Mouse (Mus musculus): ENCODE measurements around the gene Pick1. TPM values are rescaled to one million over a fixed set of nuclear protein-coding genes. Genes with fewer than 3 reads are reported as not detected.

Pick1 gene
- polyA plus RNA-seq, 1 experiment from 2014 or later: 83.8 TPM

DNA sequence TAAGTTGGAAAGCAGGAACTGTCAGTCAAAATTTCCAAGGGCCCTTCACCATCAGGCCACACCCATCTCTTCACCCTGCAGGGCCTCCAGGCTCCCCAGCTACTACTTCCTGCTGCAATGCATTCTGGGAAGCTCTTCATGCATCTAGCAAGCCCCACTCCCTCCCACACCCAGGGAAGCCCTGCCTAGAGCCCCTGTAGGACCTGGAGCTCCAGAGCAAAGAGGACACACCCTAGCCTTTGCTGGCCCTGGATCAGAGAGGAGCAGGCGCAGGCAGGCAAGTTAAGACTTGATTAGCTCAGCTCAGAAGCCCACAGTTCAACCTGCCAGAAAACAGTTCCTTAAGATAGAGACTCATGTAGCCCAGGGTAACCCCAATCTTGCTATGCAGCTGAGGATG lies 52.4 kb downstream of the Pick1 start:
- H3K27ac ChIP-seq: no peak overlapping the region

GRCm38 (mm10) chr15:79282434-79282833 lies 53.5 kb downstream of the Pick1 start:
- H3K27me3 ChIP-seq: no peaks in the 10 kb centered on the region
- H3K27ac ChIP-seq: no peak overlapping the region
- ATAC-seq (ENCODE audit: low FRiP score): no peak
- H3K36me3 ChIP-seq: peaks cover 13% of the 10 kb centered on the region
- no peak overlapping the region for H3K9ac ChIP-seq
- H3K4me3 ChIP-seq: no peak overlapping the region
- no peak overlapping the region for H3K4me2 ChIP-seq
- no peaks in the 10 kb centered on the region for H3K4me1 ChIP-seq (replicated peaks)
- H3K9me3 ChIP-seq: no peaks in the 10 kb centered on the region
- 82% methylated on average over 5 of the region's 5 CpGs for WGBS

More for the DNA sequence above, 52.4 kb downstream of the Pick1 start:
- Histone ChIP-seq H3K9ac (no peak overlapping the region), H3K4me3 (no peak overlapping the region), H3K27me3 (no peaks in the 10 kb centered on the region), H3K4me2 (no peak overlapping the region), H3K4me1 (replicated peaks) (no peaks in the 10 kb centered on the region), H3K9me3 (0 out of 2 replicates have a peak, but pooled peaks cover 3% of the 10 kb centered on the region), H3K36me3 (peaks cover 4% of the 10 kb centered on the region)
- WGBS: 94% methylated on average over 1 of the region's 1 CpGs
- ATAC-seq (ENCODE audit: low FRiP score): no peak

DNA sequence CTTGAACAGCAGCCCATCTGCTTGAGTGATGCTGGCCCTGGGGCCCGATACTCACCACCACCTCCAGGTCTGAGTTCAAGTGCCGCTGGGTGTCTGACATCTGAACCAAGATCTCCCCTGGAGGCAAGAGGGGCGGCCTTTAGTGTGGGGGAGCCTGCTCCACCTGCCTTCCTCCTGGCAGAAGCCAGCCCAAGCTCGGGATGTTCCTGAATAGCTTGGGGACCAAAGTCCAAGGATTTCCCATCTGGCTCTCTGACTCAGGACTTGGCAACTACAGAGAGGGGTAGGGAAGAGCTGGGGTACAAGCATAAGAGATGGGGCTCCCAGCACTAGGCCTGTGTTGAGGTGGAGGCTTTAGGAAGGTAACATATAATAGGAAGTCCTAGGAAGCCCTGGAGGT lies 54.4 kb downstream of the Pick1 start:
- H3K9ac ChIP-seq: no peak overlapping the region
- no peaks in the 10 kb centered on the region for H3K27me3 ChIP-seq
- WGBS: 83% methylated on average over 4 of the region's 4 CpGs
- H3K4me1 ChIP-seq (replicated peaks): no peaks in the 10 kb centered on the region
- H3K9me3 ChIP-seq: no peaks in the 10 kb centered on the region
- no peak for ATAC-seq (ENCODE audit: low FRiP score)
- H3K36me3 ChIP-seq: peaks cover 23% of the 10 kb centered on the region
- no peak overlapping the region for H3K4me2 ChIP-seq
- H3K27ac ChIP-seq: no peak overlapping the region
- no peak overlapping the region for H3K4me3 ChIP-seq

- Histone ChIP-seq H3K27ac (no peak within 1 kb of the TSS), H3K4me1 (replicated peaks) (no peaks in the 10 kb centered on the region), H3K36me3 (peaks cover 31% of the 10 kb centered on the region), H3K9ac (no peak within 1 kb of the TSS), H3K27me3 (no peaks in the 10 kb centered on the region), H3K4me2 (no peak within 1 kb of the TSS), H3K9me3 (no peaks in the 10 kb centered on the region), H3K4me3 (no peak within 1 kb of the TSS)
- WGBS: 73% methylated on average over 10 of the region's 10 CpGs
- no peak for ATAC-seq (ENCODE audit: low FRiP score)
These were observed 56.4 kb downstream of the Pick1 start, which contains the start of gene Baiap2l2 for GRCm38 (mm10) chr15:79285399-79285798. Gene Baiap2l2, minus strand, starts transcription at chr15:79285537.

- no peak for ATAC-seq (ENCODE audit: low FRiP score)
- Histone ChIP-seq H3K4me3 (no peak overlapping the region), H3K4me2 (no peak overlapping the region), H3K9ac (no peak overlapping the region), H3K27me3 (no peaks in the 10 kb centered on the region), H3K4me1 (replicated peaks) (no peaks in the 10 kb centered on the region), H3K9me3 (no peaks in the 10 kb centered on the region), H3K27ac (no peak overlapping the region), H3K36me3 (peaks cover 31% of the 10 kb centered on the region)
- WGBS: 87% methylated on average over 7 of the region's 7 CpGs
These were observed 57.2 kb downstream of the Pick1 start for GRCm38 (mm10) chr15:79286141-79286540.

GRCm38 (mm10) chr15:79287091-79287490 lies 58.1 kb downstream of the Pick1 start:
- WGBS: 93% methylated on average over 7 of the region's 7 CpGs
- Histone ChIP-seq H3K4me2 (no peak overlapping the region), H3K9me3 (no peaks in the 10 kb centered on the region), H3K27ac (no peak overlapping the region), H3K4me3 (no peak overlapping the region), H3K9ac (no peak overlapping the region), H3K27me3 (no peaks in the 10 kb centered on the region), H3K4me1 (replicated peaks) (no peaks in the 10 kb centered on the region), H3K36me3 (peaks cover 31% of the 10 kb centered on the region)
- no peak for ATAC-seq (ENCODE audit: low FRiP score)

DNA sequence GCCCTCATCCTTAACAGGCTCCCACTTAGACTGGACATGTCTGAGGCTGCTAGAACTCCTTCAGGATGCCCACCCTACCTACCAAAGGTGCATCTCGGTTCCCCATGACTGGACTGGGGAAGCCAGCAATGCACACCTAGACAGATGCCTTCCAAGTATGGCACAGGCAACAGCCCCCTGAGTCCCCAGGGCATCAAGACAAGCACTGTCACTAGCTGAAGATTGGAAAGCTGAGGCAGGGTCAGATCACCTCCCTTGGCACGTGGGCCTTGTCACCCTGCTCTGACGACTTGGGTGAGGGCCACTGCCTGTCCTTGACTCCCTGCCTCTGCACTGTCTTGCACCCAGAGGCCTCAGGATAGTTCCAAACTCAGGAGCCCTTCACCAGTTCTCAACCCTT lies 59.4 kb downstream of the Pick1 start:
- Histone ChIP-seq H3K27ac (no peak overlapping the region), H3K27me3 (no peaks in the 10 kb centered on the region), H3K4me2 (no peak overlapping the region), H3K4me3 (no peak overlapping the region), H3K9me3 (no peaks in the 10 kb centered on the region), H3K36me3 (peaks cover 31% of the 10 kb centered on the region), H3K4me1 (replicated peaks) (no peaks in the 10 kb centered on the region), H3K9ac (no peak overlapping the region)
- WGBS: 93% methylated on average over 3 of the region's 3 CpGs
- ATAC-seq (ENCODE audit: low FRiP score): no peak

GRCm38 (mm10) chr15:79289441-79289840 lies 60.5 kb downstream of the Pick1 start:
- no peak for ATAC-seq (ENCODE audit: low FRiP score)
- Histone ChIP-seq H3K9ac (no peak overlapping the region), H3K9me3 (no peaks in the 10 kb centered on the region), H3K4me3 (no peak overlapping the region), H3K36me3 (peaks cover 31% of the 10 kb centered on the region), H3K4me2 (no peak overlapping the region), H3K4me1 (replicated peaks) (no peaks in the 10 kb centered on the region), H3K27ac (no peak overlapping the region), H3K27me3 (no peaks in the 10 kb centered on the region)
- WGBS: 90% methylated on average over 12 of the region's 12 CpGs

DNA sequence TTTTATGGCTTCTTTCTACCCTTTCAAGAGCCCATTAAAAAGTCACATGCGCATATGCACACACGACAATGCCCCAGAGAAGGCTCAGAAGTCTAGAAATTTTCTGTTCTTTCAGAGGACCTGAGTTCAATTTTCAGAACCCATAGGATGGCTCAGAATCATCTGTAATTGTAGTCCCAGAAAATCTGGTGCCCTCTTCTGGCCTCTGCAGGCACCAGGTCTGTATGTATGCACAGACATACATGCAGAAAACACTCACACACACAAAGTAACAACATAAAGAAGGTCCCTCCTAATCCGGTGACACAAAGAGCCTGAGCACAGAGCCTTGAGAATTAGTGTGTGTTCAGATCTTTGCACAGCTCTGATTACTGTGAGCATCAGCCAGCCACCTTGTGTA lies 61.4 kb downstream of the Pick1 start:
- 83% methylated on average over 3 of the region's 3 CpGs for WGBS
- Histone ChIP-seq H3K4me1 (replicated peaks) (no peaks in the 10 kb centered on the region), H3K4me2 (no peak overlapping the region), H3K36me3 (peaks cover 31% of the 10 kb centered on the region), H3K27me3 (no peaks in the 10 kb centered on the region), H3K27ac (no peak overlapping the region), H3K4me3 (no peak overlapping the region), H3K9ac (no peak overlapping the region), H3K9me3 (no peaks in the 10 kb centered on the region)
- no peak for ATAC-seq (ENCODE audit: low FRiP score)

- Histone ChIP-seq H3K27me3 (no peaks in the 10 kb centered on the region), H3K4me3 (no peak overlapping the region), H3K4me1 (replicated peaks) (no peaks in the 10 kb centered on the region), H3K4me2 (no peak overlapping the region), H3K27ac (no peak overlapping the region), H3K36me3 (peaks cover 14% of the 10 kb centered on the region), H3K9me3 (no peaks in the 10 kb centered on the region), H3K9ac (no peak overlapping the region)
- no peak for ATAC-seq (ENCODE audit: low FRiP score)
- WGBS: 87% methylated on average over 9 of the region's 9 CpGs
These were observed 63.8 kb downstream of the Pick1 start for GRCm38 (mm10) chr15:79292779-79293178.

DNA sequence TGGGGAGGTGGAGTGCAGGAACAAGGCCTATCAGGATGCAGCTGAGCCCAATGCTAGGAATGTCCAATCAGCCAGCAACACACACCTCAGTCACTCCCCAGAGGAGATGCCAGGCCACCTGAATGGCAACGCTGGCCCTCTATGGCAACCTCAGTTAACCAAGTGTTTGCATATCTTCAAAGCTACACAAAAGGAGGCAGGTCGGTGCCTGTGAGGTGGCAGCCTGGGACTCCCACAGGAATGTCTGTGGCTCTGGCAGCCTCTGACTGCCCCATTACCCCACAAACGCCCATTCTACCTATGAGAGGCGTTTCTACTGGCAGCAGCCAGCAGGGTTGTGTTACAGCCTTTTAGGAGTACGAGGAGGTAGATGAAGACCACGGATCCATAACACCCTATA lies 69.6 kb downstream of the Pick1 start:
- Histone ChIP-seq H3K36me3 (peaks cover 20% of the 10 kb centered on the region), H3K4me2 (no peak overlapping the region), H3K27me3 (no peaks in the 10 kb centered on the region), H3K4me3 (no peak overlapping the region), H3K4me1 (replicated peaks) (no peaks in the 10 kb centered on the region), H3K9me3 (no peaks in the 10 kb centered on the region), H3K27ac (no peak overlapping the region), H3K9ac (no peak overlapping the region)
- no peak for ATAC-seq (ENCODE audit: low FRiP score)
- WGBS: 87% methylated on average over 6 of the region's 6 CpGs

Measured in hindbrain, embryonic 13.5 days (tissue).